Mouse (Mus musculus) hindbrain, embryonic 13.5 days (tissue): ENCODE data around the gene Mpnd. TPM values are rescaled to one million over a fixed set of nuclear protein-coding genes. Genes with fewer than 3 reads are reported as not detected.

Experiments used
- ATAC-seq: fragments of 200-750 bp; cut with Nextera tagmentation; 2 replicates; pipeline ENCODE4 v1.8.0; 2017; ENCODE audit warnings: moderate TSS enrichment; ENCODE audit not compliant: low FRiP score
- H3K27ac ChIP-seq: fragments of 300-500 bp; sonication (generic); 2 replicates; pipeline ENCODE4 v1.5.1; 2015; ENCODE audit warnings: inconsistent platforms, mild to moderate bottlenecking, moderate library complexity
- H3K27me3 ChIP-seq: fragments of 300-500 bp; sonication (generic); 2 replicates; pipeline ENCODE4 v1.6.1; 2015; ENCODE audit warnings: mild to moderate bottlenecking, inconsistent platforms
- H3K36me3 ChIP-seq: fragments of 300-500 bp; sonication (generic); 2 replicates; pipeline ENCODE4 v1.6.1; 2015; ENCODE audit warnings: mild to moderate bottlenecking, inconsistent platforms
- H3K4me1 ChIP-seq: fragments of 300-500 bp; sonication (generic); replicated peaks from 2 replicates; pipeline ENCODE4 v1.6.1; 2015; ENCODE audit warnings: inconsistent platforms
- H3K4me2 ChIP-seq: fragments of 300-500 bp; sonication (generic); 2 replicates; pipeline ENCODE4 v1.6.1; 2015; ENCODE audit warnings: inconsistent platforms, mild to moderate bottlenecking, moderate library complexity
- H3K4me3 ChIP-seq: fragments of 300-500 bp; sonication (generic); 2 replicates; pipeline ENCODE4 v1.5.1; 2015; ENCODE audit warnings: mild to moderate bottlenecking, inconsistent platforms
- H3K9ac ChIP-seq: fragments of 300-500 bp; sonication (generic); 2 replicates; pipeline ENCODE4 v1.6.1; 2015; ENCODE audit warnings: mild to moderate bottlenecking, inconsistent platforms
- H3K9me3 ChIP-seq: fragments of 300-500 bp; sonication (generic); 2 replicates; pipeline ENCODE4 v1.6.1; 2016; ENCODE audit warnings: inconsistent platforms
- WGBS: fragments of 180-500 bp; shearing (Covaris S2); methylation state at CpG from one replicate; pipeline ENCODE4 v1.1.7; 2015; 5-methylcytosine and 5-hydroxymethylcytosine counted together
- polyA plus RNA-seq: library from polyadenylated mRNA; unstranded; fragments of >200 nt; fragmentation: Nextera tagmentation; extraction: Ambion mirVana; gene quantifications from 2 replicates; pipeline ENCODE4 v1.2.1, GENCODE M21; 2015

Gene Mpnd
- 159 and 163 TPM in 2 replicates for polyA plus RNA-seq

DNA sequence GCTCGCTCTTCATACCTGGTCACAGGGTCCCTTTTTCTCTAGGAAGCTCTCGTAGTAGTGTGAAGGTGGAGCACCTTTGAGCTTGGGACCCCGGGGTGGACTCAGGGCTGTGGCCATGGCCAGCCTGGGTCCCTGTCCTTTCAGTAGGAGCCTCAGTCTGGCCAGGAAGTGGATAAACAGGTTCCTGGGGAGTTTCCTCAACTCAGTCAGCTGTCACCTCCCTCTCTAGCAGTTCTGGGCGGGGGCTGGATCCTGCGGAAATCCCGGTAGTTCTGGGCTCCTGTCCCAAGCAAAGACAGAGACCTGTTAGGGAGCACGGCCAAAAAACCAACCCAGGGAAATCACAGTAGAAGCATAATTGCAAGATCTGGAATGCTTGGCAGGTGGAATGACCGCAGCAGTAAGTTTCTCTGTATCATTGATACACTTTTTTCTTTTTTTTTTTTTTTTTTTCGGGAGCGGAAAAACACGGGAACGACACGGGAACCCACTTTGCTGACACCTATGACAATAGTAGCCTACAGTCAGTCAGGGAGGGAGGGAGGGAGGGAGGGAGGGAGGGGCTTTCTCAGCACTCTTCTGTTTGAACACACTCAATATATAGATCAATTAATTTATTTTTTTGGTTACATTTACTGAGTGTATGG lies at the start of gene Mpnd, which contains the start of gene Stap2:
TSS of gene Mpnd (plus strand) at position 297 of the 647 bp plus-strand sequence.
TSS of gene Stap2 (minus strand) at position 170 of the 647 bp plus-strand sequence.
- Histone ChIP-seq H3K36me3 (no peaks in the 10 kb centered on the region), H3K4me2 (no peak within 1 kb of the TSS), H3K27me3 (peaks cover 28% of the 10 kb centered on the region), H3K9ac (no peak within 1 kb of the TSS), H3K4me1 (peaks cover 20% of the 10 kb centered on the region), H3K9me3 (no peaks in the 10 kb centered on the region), H3K4me3 (0 out of 2 replicates have a peak within 1 kb of the TSS, but pooled peaks have one; percentile 2), H3K27ac (no peak within 1 kb of the TSS)
- 60% methylated on average over 13 of the region's 13 CpGs for WGBS
- ATAC-seq, result no peak

DNA sequence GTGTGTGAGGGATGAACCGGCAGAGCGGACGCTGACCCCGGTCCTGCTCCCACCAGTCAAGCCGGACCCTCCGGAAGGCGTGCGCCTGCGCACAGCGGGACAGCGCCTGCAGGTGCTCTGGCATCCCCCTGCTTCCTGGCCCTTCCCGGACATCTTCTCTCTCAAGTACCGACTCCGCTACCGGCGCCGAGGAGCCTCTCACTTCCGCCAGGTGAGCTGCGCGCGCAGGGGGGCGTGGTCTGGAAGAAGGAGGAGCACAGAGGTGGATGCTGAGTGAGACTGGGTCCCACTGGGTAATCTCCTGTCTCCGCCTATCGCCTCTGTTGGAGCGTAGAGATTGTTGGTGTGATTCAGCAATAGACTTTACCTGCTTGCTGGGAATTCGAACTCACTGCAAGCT lies 49.4 kb upstream of the Mpnd start:
- Histone ChIP-seq H3K27me3 (peaks cover 23% of the 10 kb centered on the region), H3K36me3 (0 out of 2 replicates have a peak, but pooled peaks cover 5% of the 10 kb centered on the region), H3K9ac (peak overlapping the region; percentile 70), H3K4me1 (peaks cover 43% of the 10 kb centered on the region), H3K9me3 (no peaks in the 10 kb centered on the region), H3K4me3 (peak overlapping the region; percentile 48), H3K27ac (peak overlapping the region; percentile 66), H3K4me2 (peak overlapping the region; percentile 65)
- peak; percentile 52 for ATAC-seq
- under 1% methylated on average over 24 of the region's 26 CpGs for WGBS

DNA sequence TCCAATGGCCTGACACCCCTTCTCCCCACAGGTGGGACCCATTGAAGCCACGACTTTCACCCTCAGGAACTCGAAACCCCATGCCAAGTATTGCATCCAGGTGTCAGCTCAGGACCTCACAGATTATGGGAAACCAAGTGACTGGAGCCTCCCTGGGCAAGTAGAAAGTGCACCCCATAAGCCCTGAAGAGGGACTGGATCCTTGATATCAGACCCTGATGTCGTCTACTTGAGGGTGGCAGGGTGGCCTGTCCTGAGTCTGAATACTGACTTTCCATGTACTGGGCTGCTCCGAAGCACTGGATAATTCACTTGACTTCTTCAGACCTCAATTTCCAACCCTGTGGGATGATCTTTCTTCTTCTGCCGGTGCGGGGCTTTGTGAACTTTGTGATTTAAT lies 48.9 kb upstream of the Mpnd start:
- Histone ChIP-seq H3K4me2 (peak overlapping the region; percentile 65), H3K9me3 (no peaks in the 10 kb centered on the region), H3K36me3 (peaks cover 10% of the 10 kb centered on the region), H3K27ac (peak overlapping the region; percentile 66), H3K27me3 (peaks cover 23% of the 10 kb centered on the region), H3K4me3 (peak overlapping the region; percentile 48), H3K9ac (peak overlapping the region; percentile 70), H3K4me1 (peaks cover 43% of the 10 kb centered on the region)
- ATAC-seq, result no peak
- WGBS, result 39% methylated on average over 6 of the region's 6 CpGs

DNA sequence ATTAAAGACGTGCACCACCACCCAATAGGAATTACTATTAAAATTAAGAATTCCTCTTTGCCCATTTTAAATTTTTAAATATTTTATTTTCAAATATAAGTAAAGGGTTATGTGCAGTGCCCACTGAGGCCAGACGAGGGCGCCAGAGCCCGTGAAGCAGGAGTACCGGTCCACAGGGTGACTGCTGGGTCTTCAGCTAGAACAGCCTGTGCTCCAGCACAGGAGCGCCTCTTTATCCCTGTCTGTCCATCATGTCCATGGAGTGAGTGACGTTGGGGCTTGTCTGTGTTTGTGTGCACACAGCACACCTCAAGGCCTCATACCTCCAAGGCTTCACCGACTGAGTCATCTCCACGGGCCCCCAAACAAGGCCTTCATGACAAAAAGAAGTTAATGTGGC lies 48.3 kb upstream of the Mpnd start:
- H3K27ac ChIP-seq, result peak overlapping the region; percentile 58; the same call in 1 of the 2 replicates
- WGBS, result 15% methylated on average over 9 of the region's 9 CpGs
- H3K9me3 ChIP-seq, result no peaks in the 10 kb centered on the region
- ATAC-seq, result no peak
- peak overlapping the region; percentile 59; the same call in 1 of the 2 replicates for H3K9ac ChIP-seq
- H3K27me3 ChIP-seq, result peaks cover 23% of the 10 kb centered on the region
- no peak overlapping the region for H3K4me3 ChIP-seq
- H3K4me2 ChIP-seq, result peak overlapping the region; percentile 65
- H3K36me3 ChIP-seq, result peaks cover 16% of the 10 kb centered on the region
- peaks cover 43% of the 10 kb centered on the region for H3K4me1 ChIP-seq

GRCm38 (mm10) chr17:55957726-55958583 lies 47.6 kb upstream of the Mpnd start:
- Histone ChIP-seq H3K4me1 (peaks cover 44% of the 10 kb centered on the region), H3K27ac (peak overlapping the region; percentile 94), H3K27me3 (peaks cover 18% of the 10 kb centered on the region), H3K4me2 (peak overlapping the region; percentile 74), H3K9me3 (no peaks in the 10 kb centered on the region), H3K4me3 (peak overlapping the region; percentile 51), H3K36me3 (peaks cover 21% of the 10 kb centered on the region), H3K9ac (peak overlapping the region; percentile 74)
- 77% methylated on average over 13 of the region's 13 CpGs for WGBS
- no peak for ATAC-seq

DNA sequence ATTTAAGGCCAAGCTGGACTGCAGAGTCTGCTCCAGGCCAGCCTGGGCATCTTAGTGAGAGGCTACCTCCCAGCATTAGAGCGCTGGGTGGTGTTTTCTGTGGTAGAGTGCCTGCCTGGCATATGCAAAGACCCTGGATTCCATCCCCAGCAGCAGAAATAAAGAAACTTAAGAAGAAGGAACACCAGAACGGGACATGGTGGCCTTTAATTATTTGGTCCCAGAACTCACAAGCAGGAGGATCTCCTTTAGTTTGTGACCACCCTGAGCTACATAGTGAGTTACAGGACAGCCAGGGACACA lies 47.0 kb upstream of the Mpnd start:
- Histone ChIP-seq H3K36me3 (peaks cover 26% of the 10 kb centered on the region), H3K4me3 (peak overlapping the region; percentile 51), H3K4me2 (peak overlapping the region; percentile 74), H3K27ac (peak overlapping the region; percentile 94), H3K4me1 (peaks cover 49% of the 10 kb centered on the region), H3K9ac (peak overlapping the region; percentile 74), H3K9me3 (no peaks in the 10 kb centered on the region), H3K27me3 (peaks cover 18% of the 10 kb centered on the region)
- ATAC-seq, result no peak
- WGBS, result 27% methylated on average over 2 of the region's 2 CpGs

DNA sequence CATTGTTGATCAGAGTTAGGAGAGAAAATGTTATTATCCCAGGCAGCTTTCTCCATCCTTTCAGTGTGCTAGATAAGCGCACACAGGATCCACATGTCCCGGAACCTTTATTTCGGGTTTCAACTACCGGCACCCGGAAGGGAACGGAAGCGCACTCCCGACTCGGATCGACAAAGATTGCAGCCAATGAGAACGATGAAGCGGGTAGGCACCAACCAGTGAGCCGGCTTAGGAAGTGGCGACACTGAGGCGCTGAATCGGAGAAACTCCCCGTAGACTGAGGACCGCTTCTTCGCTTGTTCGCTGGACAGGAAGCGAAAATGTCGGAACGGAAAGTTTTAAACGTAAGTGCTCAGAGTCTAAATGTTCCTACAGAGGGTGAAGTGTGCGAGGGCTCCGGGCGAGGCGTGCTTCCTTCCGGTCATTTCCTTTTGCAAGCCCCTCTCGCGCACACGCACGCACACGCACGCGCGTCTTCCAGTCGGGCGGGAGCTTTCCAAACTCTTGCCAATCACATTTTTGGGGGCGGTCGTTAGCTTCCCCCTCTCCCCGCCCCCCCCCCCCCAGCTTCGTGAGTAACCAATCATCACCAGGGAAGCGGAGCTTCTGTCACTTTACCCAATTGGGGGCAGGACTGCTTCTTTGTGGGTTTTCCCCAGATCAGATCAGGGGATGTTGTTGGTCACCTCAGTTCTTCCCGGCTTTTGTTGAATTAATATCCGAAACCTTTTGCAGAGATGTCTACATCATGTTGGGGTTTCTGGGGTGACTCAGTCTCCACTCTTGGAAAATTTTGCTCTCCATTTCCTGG lies 46.4 kb upstream of the Mpnd start, which contains the start of gene Yju2:
TSS of gene Yju2 (plus strand) at position 182 of the 811 bp plus-strand sequence.
- peaks cover 13% of the 10 kb centered on the region for H3K27me3 ChIP-seq
- H3K4me3 ChIP-seq, result peak within 1 kb of the TSS; percentile 51
- no peaks in the 10 kb centered on the region for H3K9me3 ChIP-seq
- under 1% methylated on average over 46 of the region's 46 CpGs for WGBS
- peaks cover 49% of the 10 kb centered on the region for H3K4me1 ChIP-seq
- H3K27ac ChIP-seq, result peak within 1 kb of the TSS; percentile 94
- H3K36me3 ChIP-seq, result peaks cover 28% of the 10 kb centered on the region
- H3K4me2 ChIP-seq, result peak within 1 kb of the TSS; percentile 74
- ATAC-seq, result peak; percentile 89
- peak within 1 kb of the TSS; percentile 74 for H3K9ac ChIP-seq

- no peak for ATAC-seq
- 77% methylated on average over 10 of the region's 10 CpGs for WGBS
- Histone ChIP-seq H3K27ac (peak overlapping the region; percentile 94), H3K9ac (peak overlapping the region; percentile 61), H3K4me2 (peak overlapping the region; percentile 74), H3K4me1 (peaks cover 49% of the 10 kb centered on the region), H3K27me3 (peaks cover 3% of the 10 kb centered on the region), H3K9me3 (no peaks in the 10 kb centered on the region), H3K4me3 (peak overlapping the region; percentile 51), H3K36me3 (peaks cover 38% of the 10 kb centered on the region)
Measured at GRCm38 (mm10) chr17:55959946-55960740, 45.4 kb upstream of the Mpnd start.

DNA sequence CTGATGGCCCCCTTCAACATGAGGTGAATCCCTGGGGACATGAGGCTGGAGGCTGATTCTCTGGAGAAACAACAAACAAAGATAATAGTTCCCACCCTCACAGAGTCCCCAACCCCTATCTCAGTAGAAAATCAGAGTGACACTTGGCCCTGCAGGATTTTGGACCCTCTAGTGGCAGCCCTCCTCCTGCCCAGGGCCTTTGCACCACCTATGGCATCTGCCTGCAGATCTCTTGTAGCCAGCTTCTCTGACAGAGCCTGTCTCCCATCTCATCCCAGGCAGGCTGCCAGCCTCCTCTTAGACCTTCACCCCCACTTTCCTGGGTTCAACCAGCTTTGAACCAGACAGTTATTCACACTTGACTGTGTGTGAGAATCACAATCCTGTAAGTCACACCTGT lies 44.7 kb upstream of the Mpnd start:
- Histone ChIP-seq H3K9me3 (no peaks in the 10 kb centered on the region), H3K27ac (no peak overlapping the region), H3K4me2 (no peak overlapping the region), H3K4me1 (peaks cover 45% of the 10 kb centered on the region), H3K36me3 (peaks cover 44% of the 10 kb centered on the region), H3K4me3 (no peak overlapping the region), H3K27me3 (no peaks in the 10 kb centered on the region), H3K9ac (no peak overlapping the region)
- ATAC-seq, result no peak

DNA sequence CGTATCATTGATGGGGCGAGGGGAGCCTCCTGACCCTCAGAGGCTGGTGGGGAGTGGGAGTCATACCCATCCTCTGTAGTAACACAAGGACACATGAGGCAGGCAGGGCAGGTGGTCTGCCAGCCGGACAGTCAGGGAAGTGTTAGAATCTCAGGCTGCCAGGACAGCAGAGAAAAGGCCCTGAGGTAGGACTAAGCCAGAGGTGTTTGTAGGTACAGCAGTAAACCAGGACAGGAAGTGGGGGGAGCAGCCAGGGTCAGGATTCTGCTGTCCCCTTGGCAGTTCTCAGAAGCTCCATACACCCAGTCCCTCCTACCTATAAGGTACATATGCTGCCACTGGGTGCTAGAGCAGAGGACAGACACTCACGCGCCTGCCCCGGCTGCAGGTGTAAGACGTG lies 43.9 kb upstream of the Mpnd start:
- H3K36me3 ChIP-seq, result peaks cover 52% of the 10 kb centered on the region
- H3K27ac ChIP-seq, result no peak overlapping the region
- peaks cover 37% of the 10 kb centered on the region for H3K4me1 ChIP-seq
- H3K27me3 ChIP-seq, result no peaks in the 10 kb centered on the region
- H3K9me3 ChIP-seq, result no peaks in the 10 kb centered on the region
- no peak for ATAC-seq
- WGBS, result 97% methylated on average over 7 of the region's 7 CpGs
- H3K4me3 ChIP-seq, result no peak overlapping the region
- H3K9ac ChIP-seq, result no peak overlapping the region
- no peak overlapping the region for H3K4me2 ChIP-seq

DNA sequence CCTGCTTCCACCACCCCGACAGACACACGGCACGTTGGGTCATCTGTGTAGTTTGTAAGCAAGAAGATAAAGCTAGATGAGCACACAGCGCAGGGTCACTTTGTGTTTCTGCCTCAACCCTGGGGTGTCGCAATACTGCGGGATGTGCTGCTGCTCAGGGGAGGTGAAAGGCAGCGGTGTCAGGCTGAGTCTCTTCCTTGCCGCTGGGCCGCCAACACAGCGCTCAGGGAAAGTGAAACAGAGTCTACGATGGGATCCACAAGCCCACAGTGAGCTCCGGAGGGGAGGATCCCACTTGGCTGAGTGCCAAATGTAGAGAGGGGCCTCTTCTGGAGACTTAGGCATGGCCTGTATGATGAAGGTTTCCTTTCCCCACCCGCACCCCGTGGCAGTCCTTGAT lies 42.3 kb upstream of the Mpnd start:
- Histone ChIP-seq H3K27ac (no peak overlapping the region), H3K36me3 (peaks cover 67% of the 10 kb centered on the region), H3K9ac (no peak overlapping the region), H3K4me1 (peaks cover 30% of the 10 kb centered on the region), H3K27me3 (no peaks in the 10 kb centered on the region), H3K9me3 (no peaks in the 10 kb centered on the region), H3K4me3 (no peak overlapping the region), H3K4me2 (no peak overlapping the region)
- 83% methylated on average over 14 of the region's 14 CpGs for WGBS
- ATAC-seq, result no peak
